Mouse (Mus musculus) limb, embryonic 13.5 days (tissue): ENCODE results near the gene Nudt22. TPM values are rescaled to one million over a fixed set of nuclear protein-coding genes. Genes with fewer than 3 reads are reported as not detected.

Source experiments
- ATAC-seq: fragments of 200-750 bp; cut with Nextera tagmentation; 2 replicates; pipeline ENCODE4 v1.8.0; 2017; ENCODE audit warnings: low read depth, moderate number of reproducible peaks, moderate TSS enrichment; ENCODE audit not compliant: low FRiP score
- H3K27ac ChIP-seq: fragments of 300-500 bp; sonication (generic); 2 replicates; pipeline ENCODE4 v1.5.1; 2015; ENCODE audit warnings: inconsistent platforms, mild to moderate bottlenecking, moderate library complexity
- H3K27me3 ChIP-seq: fragments of 300-500 bp; sonication (generic); 2 replicates; pipeline ENCODE4 v1.6.1; 2015; ENCODE audit warnings: mild to moderate bottlenecking, inconsistent platforms
- H3K36me3 ChIP-seq: fragments of 300-500 bp; sonication (generic); 2 replicates; pipeline ENCODE4 v1.6.1; 2015; ENCODE audit warnings: inconsistent platforms, mild to moderate bottlenecking, moderate library complexity
- H3K4me1 ChIP-seq: fragments of 300-500 bp; sonication (generic); 2 replicates; pipeline ENCODE4 v1.6.1; 2015; ENCODE audit warnings: inconsistent platforms
- H3K4me2 ChIP-seq: fragments of 300-500 bp; sonication (generic); replicated peaks from 2 replicates; pipeline ENCODE4 v1.6.1; 2015; ENCODE audit warnings: inconsistent platforms, mild to moderate bottlenecking, moderate library complexity
- H3K4me3 ChIP-seq: fragments of 300-500 bp; sonication (generic); 2 replicates; pipeline ENCODE4 v1.5.1; 2015; ENCODE audit warnings: moderate library complexity, mild to moderate bottlenecking, inconsistent platforms
- H3K9ac ChIP-seq: fragments of 300-500 bp; sonication (generic); 2 replicates; pipeline ENCODE4 v1.6.1; 2015; ENCODE audit warnings: mild to moderate bottlenecking, inconsistent platforms
- H3K9me3 ChIP-seq: fragments of 300-500 bp; sonication (generic); 2 replicates; pipeline ENCODE4 v1.6.1; 2016; ENCODE audit warnings: inconsistent platforms
- WGBS: fragments of 180-500 bp; shearing (Covaris S2); methylation state at CpG from one replicate; pipeline ENCODE4 v1.1.7; 2015; 5-methylcytosine and 5-hydroxymethylcytosine counted together
- polyA plus RNA-seq: library from polyadenylated mRNA; unstranded; fragments of >200 nt; fragmentation: Nextera tagmentation; extraction: Ambion mirVana; gene quantifications from 2 replicates; pipeline ENCODE4 v1.2.1, GENCODE M21; 2015

Nudt22 gene
- polyA plus RNA-seq, 1 experiment from 2014 or later: 24.0 TPM

- WGBS: 72% methylated on average over 12 of the region's 12 CpGs
- Histone ChIP-seq H3K4me2 (no peak overlapping the region), H3K9ac (no peak overlapping the region), H3K9me3 (no peaks in the 10 kb centered on the region), H3K27ac (no peak overlapping the region; the same call in 1 of the 2 replicates), H3K27me3 (no peaks in the 10 kb centered on the region), H3K36me3 (peaks cover 67% of the 10 kb centered on the region), H3K4me3 (no peak overlapping the region), H3K4me1 (no peaks in the 10 kb centered on the region)
- no peak for ATAC-seq
These were observed 21.9 kb upstream of the Nudt22 start for GRCm38 (mm10) chr19:7017541-7018457.

- H3K9ac ChIP-seq: no peak overlapping the region
- H3K4me1 ChIP-seq: no peaks in the 10 kb centered on the region
- 89% methylated on average over 20 of the region's 20 CpGs for WGBS
- no peak overlapping the region for H3K4me3 ChIP-seq
- H3K4me2 ChIP-seq: no peak overlapping the region
- no peak overlapping the region for H3K27ac ChIP-seq
- no peak for ATAC-seq
- peaks cover 35% of the 10 kb centered on the region for H3K36me3 ChIP-seq
- H3K27me3 ChIP-seq: no peaks in the 10 kb centered on the region
- H3K9me3 ChIP-seq: no peaks in the 10 kb centered on the region
These were observed 18.7 kb upstream of the Nudt22 start for GRCm38 (mm10) chr19:7014481-7015135.

- no peak overlapping the region for H3K4me2 ChIP-seq
- no peaks in the 10 kb centered on the region for H3K27me3 ChIP-seq
- ATAC-seq: no peak
- no peak overlapping the region for H3K4me3 ChIP-seq
- no peak overlapping the region for H3K9ac ChIP-seq
- no peaks in the 10 kb centered on the region for H3K4me1 ChIP-seq
- no peak overlapping the region for H3K27ac ChIP-seq
- 85% methylated on average over 9 of the region's 9 CpGs for WGBS
- H3K9me3 ChIP-seq: no peaks in the 10 kb centered on the region
- peaks cover 29% of the 10 kb centered on the region for H3K36me3 ChIP-seq
These were observed 18.1 kb upstream of the Nudt22 start for GRCm38 (mm10) chr19:7013984-7014383.

GRCm38 (mm10) chr19:7012426-7012825 lies 16.5 kb upstream of the Nudt22 start:
- no peak for ATAC-seq
- no peaks in the 10 kb centered on the region for H3K27me3 ChIP-seq
- WGBS: 88% methylated on average over 4 of the region's 4 CpGs
- H3K36me3 ChIP-seq: peaks cover 15% of the 10 kb centered on the region
- H3K4me1 ChIP-seq: no peaks in the 10 kb centered on the region
- H3K9ac ChIP-seq: no peak overlapping the region
- no peaks in the 10 kb centered on the region for H3K9me3 ChIP-seq
- no peak overlapping the region for H3K27ac ChIP-seq
- no peak overlapping the region for H3K4me3 ChIP-seq
- H3K4me2 ChIP-seq: no peak overlapping the region

GRCm38 (mm10) chr19:7006892-7007593 lies 11.1 kb upstream of the Nudt22 start:
- Histone ChIP-seq H3K4me3 (no peak overlapping the region), H3K9me3 (no peaks in the 10 kb centered on the region), H3K27me3 (no peaks in the 10 kb centered on the region), H3K4me1 (no peaks in the 10 kb centered on the region), H3K36me3 (no peaks in the 10 kb centered on the region), H3K4me2 (no peak overlapping the region), H3K9ac (peak overlapping the region; percentile 25; the same call in 1 of the 2 replicates), H3K27ac (no peak overlapping the region)
- WGBS: 84% methylated on average over 9 of the region's 9 CpGs
- no peak for ATAC-seq

GRCm38 (mm10) chr19:6999360-7000063 lies 3.6 kb upstream of the Nudt22 start:
- Histone ChIP-seq H3K36me3 (peaks cover 28% of the 10 kb centered on the region), H3K4me2 (no peak overlapping the region), H3K9me3 (no peaks in the 10 kb centered on the region), H3K27me3 (no peaks in the 10 kb centered on the region), H3K27ac (no peak overlapping the region), H3K4me3 (no peak overlapping the region), H3K4me1 (peaks cover 23% of the 10 kb centered on the region), H3K9ac (0 out of 2 replicates have a peak overlapping the region, but pooled peaks have one; percentile 8)
- ATAC-seq: no peak
- WGBS: 94% methylated on average over 19 of the region's 19 CpGs

- no peak for ATAC-seq
- no peaks in the 10 kb centered on the region for H3K9me3 ChIP-seq
- no peaks in the 10 kb centered on the region for H3K27me3 ChIP-seq
- WGBS: 87% methylated on average over 9 of the region's 9 CpGs
- H3K9ac ChIP-seq: 0 out of 2 replicates have a peak overlapping the region, but pooled peaks have one; percentile 25
- no peak overlapping the region for H3K4me3 ChIP-seq
- H3K36me3 ChIP-seq: peaks cover 28% of the 10 kb centered on the region
- H3K27ac ChIP-seq: no peak overlapping the region
- no peak overlapping the region for H3K4me2 ChIP-seq
- H3K4me1 ChIP-seq: peaks cover 34% of the 10 kb centered on the region
These were observed 1.9 kb upstream of the Nudt22 start for GRCm38 (mm10) chr19:6997721-6998290.

- H3K9me3 ChIP-seq: no peaks in the 10 kb centered on the region
- H3K36me3 ChIP-seq: peaks cover 26% of the 10 kb centered on the region
- peak overlapping the region; percentile 65 for H3K4me3 ChIP-seq
- H3K27me3 ChIP-seq: no peaks in the 10 kb centered on the region
- 47% methylated on average over 21 of the region's 21 CpGs for WGBS
- peaks cover 42% of the 10 kb centered on the region for H3K4me1 ChIP-seq
- no peak for ATAC-seq
- peak overlapping the region; percentile 77 for H3K9ac ChIP-seq
- peak overlapping the region; percentile 88 for H3K4me2 ChIP-seq
- H3K27ac ChIP-seq: no peak overlapping the region; the same call in 1 of the 2 replicates
These were observed 494 bp downstream of the Nudt22 start for GRCm38 (mm10) chr19:6995255-6995991.

- no peak overlapping the region for H3K27ac ChIP-seq
- no peak for ATAC-seq
- peaks cover 42% of the 10 kb centered on the region for H3K4me1 ChIP-seq
- peak overlapping the region; percentile 88 for H3K4me2 ChIP-seq
- peak overlapping the region; percentile 65; the same call in 1 of the 2 replicates for H3K4me3 ChIP-seq
- H3K36me3 ChIP-seq: peaks cover 18% of the 10 kb centered on the region
- WGBS: 84% methylated on average over 8 of the region's 8 CpGs
- H3K9me3 ChIP-seq: no peaks in the 10 kb centered on the region
- peak overlapping the region; percentile 77 for H3K9ac ChIP-seq
- no peaks in the 10 kb centered on the region for H3K27me3 ChIP-seq
These were observed 1.4 kb downstream of the Nudt22 start for GRCm38 (mm10) chr19:6994489-6994888.

GRCm38 (mm10) chr19:6994002-6994401 lies 1.9 kb downstream of the Nudt22 start:
- no peaks in the 10 kb centered on the region for H3K27me3 ChIP-seq
- H3K4me2 ChIP-seq: no peak overlapping the region
- peaks cover 16% of the 10 kb centered on the region for H3K36me3 ChIP-seq
- H3K4me1 ChIP-seq: peaks cover 42% of the 10 kb centered on the region
- no peak overlapping the region for H3K9ac ChIP-seq
- no peak overlapping the region for H3K4me3 ChIP-seq
- no peak overlapping the region for H3K27ac ChIP-seq
- no peak for ATAC-seq
- H3K9me3 ChIP-seq: no peaks in the 10 kb centered on the region
- 91% methylated on average over 8 of the region's 8 CpGs for WGBS
